ENCODE assay signal across 11 mouse cellular contexts in genomic region chr1:128309043-128309442, GRCm38 (mm10). TPM values are rescaled to one million over a fixed set of nuclear protein-coding genes. Genes with fewer than 3 reads are reported as not detected.
A peak's percentile ranks its signal among the peaks of the same experiment; 100 is the strongest.
DNase-seq lines count a peak whose midpoint lies in the region; TF ChIP-seq lines count a peak whose summit lies in the region.
"Had no signal": no experiment of that assay in that cellular context is flagged by ENCODE, and none has a peak within 500 bp of the region (broad histone marks: within the 10 kb centered on the region; RNA-seq: fewer than 3 reads in every experiment).

No protein-coding gene starts in this region.

- intact Hi-C loops in gastrocnemius, adult 2 months (cut with DNase I) = no loop called here
- intact Hi-C loops in left cerebral cortex, adult 2 months (cut with DNase I) = no loop called here
- intact Hi-C loops in left cerebral cortex, postnatal 14 days (cut with DNase I) = no loop called here

- no peak for DNase-seq in gastrocnemius, adult 2 months
- DNase-seq in gastrocnemius, postnatal 25 days = no peak
- no peak for DNase-seq in left cerebral cortex, adult 2 months (ENCODE audit: extremely low spot score in 1 of 2, low spot score in 2 of 2)
- DNase-seq in left cerebral cortex, postnatal 14 days (ENCODE audit: low spot score in 2 of 2) = no peak
- DNase-seq in thymus, postnatal 25 days = peak; percentile 12
- no peak for DNase-seq in thymus, postnatal 0 days (ENCODE audit: low spot score)
- no peak for DNase-seq in neural tube, embryonic 10.5 days (ENCODE audit: extremely low spot score, low spot score)
- DNase-seq: cerebellum, adult 8-10 months; kidney, postnatal 4 days had no signal

- H3K4me3 ChIP-seq in gastrocnemius, adult 2 months = no peak overlapping the region
- no peak overlapping the region for H3K4me3 ChIP-seq in left cerebral cortex, adult 2 months
- H3K4me3 ChIP-seq: lung, embryonic 15.5 days; megakaryocyte, embryonic 14.5 days had no signal

- H3K27ac ChIP-seq in gastrocnemius, adult 2 months = no peak overlapping the region
- no peak overlapping the region for H3K27ac ChIP-seq in left cerebral cortex, adult 2 months
- H3K27ac ChIP-seq: lung, embryonic 15.5 days had no signal

- TF ChIP-seq CTCF in gastrocnemius, adult 2 months (IDR thresholded peaks at IDR 0.05) = peak; percentile 24; the same call in 1 of the 2 replicates
- TF ChIP-seq CTCF in left cerebral cortex, adult 2 months (IDR thresholded peaks at IDR 0.05) = peak; percentile 25

RNA-seq across cellular contexts. Expression of gene Lct, which starts 19.1 kb away (rescaled TPM):
- not detected for total RNA-seq in gastrocnemius, adult 2 months (2021)
- total RNA-seq in gastrocnemius, postnatal 25 days (2021) = not detected
- 1 to 10 TPM; 1.4 to 2.0 TPM for total RNA-seq in left cerebral cortex, adult 2 months (2021)
- 1 to 10 TPM; 5.9 to 7.2 TPM for total RNA-seq in left cerebral cortex, postnatal 14 days (2021)
- 0.03 and 0.16 TPM in 2 replicates for polyA plus RNA-seq in thymus, postnatal 0 days (2015; fragmentation: Nextera tagmentation; extraction: Ambion mirVana)

RNA-seq across cellular contexts. Expression of gene Mcm6, which starts 50.4 kb away (rescaled TPM):
- total RNA-seq in gastrocnemius, adult 2 months (2021) = 1 to 10 TPM; 1.3 to 2.6 TPM
- 1 to 10 TPM; 3.2 to 6.2 TPM for total RNA-seq in gastrocnemius, postnatal 25 days (2021)
- total RNA-seq in left cerebral cortex, adult 2 months (2021) = 1 to 10 TPM; 4.5 to 7.1 TPM
- total RNA-seq in left cerebral cortex, postnatal 14 days (2021) = 10 to 100 TPM in 1 of 2 experiments, 1 to 10 TPM in 1; 7.1 to 10.3 TPM
- polyA plus RNA-seq in thymus, postnatal 0 days (2015; fragmentation: Nextera tagmentation; extraction: Ambion mirVana) = 278 and 299 TPM in 2 replicates
